Mouse (Mus musculus): ENCODE data around the gene Gm7075. TPM values are rescaled to one million over a fixed set of nuclear protein-coding genes. Genes with fewer than 3 reads are reported as not detected.

Gene Gm7075
- polyA plus RNA-seq, 1 experiment from 2014 or later, result not detected

DNA sequence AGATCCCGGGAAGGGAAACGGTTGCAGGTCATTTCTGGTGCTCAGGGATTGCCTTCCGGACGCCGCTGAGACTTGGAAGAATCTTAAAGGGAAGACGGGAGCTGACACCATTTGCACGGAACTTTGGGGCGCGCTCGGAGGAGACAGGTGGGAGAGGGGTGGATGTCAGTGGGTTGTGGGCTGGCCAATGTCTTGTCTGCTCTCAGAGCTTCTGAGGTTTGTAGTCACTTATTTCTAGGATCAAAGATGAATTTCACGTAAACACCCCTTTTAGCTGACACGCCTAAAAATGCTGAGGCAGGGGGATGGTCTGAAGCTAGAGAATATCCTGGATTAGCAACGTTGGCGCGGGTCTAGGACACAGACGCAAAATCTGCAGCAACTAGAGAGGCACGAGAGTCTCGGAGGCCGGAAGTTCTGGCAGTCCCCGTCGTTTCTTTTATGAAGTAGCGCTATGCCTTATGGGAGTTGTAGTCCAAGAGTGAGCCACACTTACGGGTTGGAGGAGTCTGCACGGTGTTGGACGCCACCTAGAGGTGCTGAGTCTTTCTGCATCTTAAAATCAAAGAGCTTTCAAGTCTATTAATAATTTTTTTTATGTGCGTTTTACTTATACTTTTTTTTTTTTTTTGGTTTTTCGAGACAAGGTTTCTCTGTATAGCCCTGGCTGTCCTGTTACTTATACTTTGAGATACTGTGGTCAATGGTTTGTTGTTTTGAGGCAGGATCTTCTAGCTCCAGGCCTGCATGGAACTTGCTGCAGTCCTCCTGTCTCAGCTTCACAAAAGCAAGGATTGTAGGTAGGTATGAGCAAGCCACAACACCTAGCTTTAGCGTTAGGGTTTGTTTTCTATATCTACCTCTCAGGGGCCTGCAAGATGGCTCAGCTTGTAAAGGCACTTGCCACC, 39.0 kb downstream of the Gm7075 start, which contains the start of gene Dnajc12:
Gene Dnajc12 (plus strand): TSS at position 72 of the 908 bp plus-strand sequence.
- under 1% methylated on average over 28 of the region's 28 CpGs for WGBS
- no peaks in the 10 kb centered on the region for H3K36me3 ChIP-seq
- peak within 1 kb of the TSS; percentile 92 for H3K4me2 ChIP-seq
- H3K9ac ChIP-seq (replicated peaks), result peak within 1 kb of the TSS; percentile 60
- H3K9me3 ChIP-seq (replicated peaks), result no peaks in the 10 kb centered on the region
- peak; percentile 93 for ATAC-seq (ENCODE audit: low FRiP score)
- peak within 1 kb of the TSS; percentile 71 for H3K27ac ChIP-seq (replicated peaks)
- peak within 1 kb of the TSS; percentile 57 for H3K4me3 ChIP-seq (replicated peaks)
- H3K27me3 ChIP-seq (replicated peaks), result peaks cover 6% of the 10 kb centered on the region; the same call in 1 of the 2 replicates
- H3K4me1 ChIP-seq, result peaks cover 18% of the 10 kb centered on the region

DNA sequence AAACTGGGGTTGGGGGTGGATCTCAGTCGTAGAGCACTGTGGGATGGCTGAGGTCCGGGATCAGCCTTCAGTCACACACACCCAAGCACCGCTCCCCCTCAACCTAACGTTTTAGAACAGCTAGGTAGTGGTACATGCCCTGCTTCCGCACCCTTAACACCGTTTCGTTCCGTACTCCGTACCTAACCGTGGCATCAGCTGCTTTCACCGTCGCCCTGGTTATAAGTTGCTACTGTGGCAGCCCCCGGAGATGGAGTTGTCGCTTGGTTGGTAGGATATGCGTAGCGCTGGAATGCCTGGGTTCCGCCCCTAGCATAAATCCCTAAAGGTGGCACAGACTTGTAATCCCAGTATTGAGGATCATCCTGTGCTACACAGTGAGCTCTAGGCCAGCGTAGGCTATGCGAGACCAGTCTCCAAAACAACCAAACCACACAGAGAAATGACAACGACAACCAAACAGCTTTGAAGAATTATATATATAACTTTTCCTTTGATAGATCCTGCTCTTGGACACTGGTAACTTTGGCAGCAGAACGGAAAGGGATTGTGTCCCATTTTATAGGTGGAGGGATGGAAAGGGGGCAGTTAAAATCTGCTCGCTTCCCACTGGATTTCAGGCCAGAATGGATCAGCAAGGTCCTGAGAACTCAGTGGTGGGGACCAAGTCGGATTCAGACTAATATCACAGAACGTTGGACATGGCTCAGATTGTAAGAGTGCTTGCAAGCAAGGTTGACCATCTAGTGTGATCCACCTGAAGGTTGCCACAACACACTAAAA, 39.9 kb downstream of the Gm7075 start, which contains the start of gene Sirt1:
Gene Sirt1 (minus strand): TSS at position 207 of the 783 bp plus-strand sequence.
- WGBS, result 7% methylated on average over 24 of the region's 24 CpGs
- no peak; the same call in 1 of the 2 replicates for ATAC-seq (ENCODE audit: low FRiP score)
- peak within 1 kb of the TSS; percentile 60 for H3K9ac ChIP-seq (replicated peaks)

DNA sequence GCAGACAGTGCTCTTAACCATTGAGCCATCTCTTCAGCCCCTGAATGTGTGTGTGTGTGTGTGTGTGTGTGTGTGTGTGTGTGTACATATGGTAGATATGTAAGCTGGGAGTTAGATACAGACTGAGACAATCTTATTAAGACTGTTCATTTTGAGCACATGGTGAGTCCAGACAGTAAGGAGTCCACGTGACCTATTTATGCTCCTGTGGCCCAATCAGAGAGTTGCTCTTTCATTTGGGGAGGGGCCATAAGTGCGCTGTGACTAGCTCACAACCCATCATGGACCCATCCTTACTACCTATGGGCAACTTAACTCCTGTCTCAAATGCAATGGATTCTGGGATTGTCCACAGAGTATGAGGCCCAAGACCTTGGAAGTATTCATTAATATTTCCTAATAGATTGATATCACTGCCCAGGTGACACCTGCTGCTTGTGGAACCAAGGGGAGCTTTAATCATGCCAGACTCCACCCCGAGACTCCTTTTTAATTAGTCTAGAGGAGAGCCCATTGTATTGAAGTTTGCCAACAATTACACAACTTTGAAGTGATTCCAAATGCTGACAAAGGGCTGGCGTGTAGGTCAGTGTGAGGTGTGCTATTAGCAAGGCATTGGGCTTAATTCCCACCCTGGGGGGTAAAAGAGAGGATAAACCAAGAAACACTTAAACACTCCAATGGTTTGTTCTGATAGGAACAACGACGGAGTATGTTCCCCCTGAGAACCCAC, 42.5 kb downstream of the Gm7075 start:
- H3K4me2 ChIP-seq, result no peak overlapping the region
- WGBS, result 73% methylated on average over 6 of the region's 6 CpGs

More for the DNA sequence above, 39.9 kb downstream of the Gm7075 start, which contains the start of gene Sirt1:
- Histone ChIP-seq H3K27me3 (replicated peaks) (peaks cover 6% of the 10 kb centered on the region; the same call in 1 of the 2 replicates), H3K36me3 (no peaks in the 10 kb centered on the region), H3K4me3 (replicated peaks) (peak within 1 kb of the TSS; percentile 57), H3K27ac (replicated peaks) (peak within 1 kb of the TSS; percentile 71), H3K4me1 (peaks cover 14% of the 10 kb centered on the region), H3K4me2 (peak within 1 kb of the TSS; percentile 92), H3K9me3 (replicated peaks) (no peaks in the 10 kb centered on the region)

DNA sequence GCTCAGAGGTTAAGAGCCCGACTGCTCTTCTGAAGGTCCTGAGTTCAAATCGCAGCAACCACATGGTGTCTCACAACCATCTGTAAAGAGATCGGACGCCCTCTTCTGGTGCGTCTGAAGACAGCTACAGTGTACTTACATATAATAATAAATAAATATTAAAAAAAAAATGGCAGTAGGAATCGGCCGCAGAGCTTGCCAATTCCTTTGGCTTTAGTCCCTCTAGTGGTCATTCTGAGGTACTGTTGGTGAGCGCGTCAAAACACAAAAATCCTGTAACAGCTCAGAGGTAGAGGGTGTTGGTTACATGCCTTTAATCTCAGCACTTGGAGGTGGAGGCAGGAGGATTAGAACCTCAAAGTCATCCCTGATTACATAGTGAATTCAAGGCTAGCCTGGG, 44.1 kb downstream of the Gm7075 start:
- H3K36me3 ChIP-seq, result no peaks in the 10 kb centered on the region
- peaks cover 6% of the 10 kb centered on the region; the same call in 1 of the 2 replicates for H3K27me3 ChIP-seq (replicated peaks)
- no peak overlapping the region for H3K9ac ChIP-seq (replicated peaks)
- peak overlapping the region; percentile 23; the same call in 1 of the 2 replicates for H3K4me2 ChIP-seq
- no peaks in the 10 kb centered on the region for H3K9me3 ChIP-seq (replicated peaks)
- no peak for ATAC-seq (ENCODE audit: low FRiP score)
- 18% methylated on average over 9 of the region's 9 CpGs for WGBS
- H3K4me1 ChIP-seq, result peaks cover 9% of the 10 kb centered on the region
- no peak overlapping the region for H3K27ac ChIP-seq (replicated peaks)
- H3K4me3 ChIP-seq (replicated peaks), result no peak overlapping the region

More for the DNA sequence above, 42.5 kb downstream of the Gm7075 start:
- ATAC-seq (ENCODE audit: low FRiP score), result no peak
- Histone ChIP-seq H3K27ac (replicated peaks) (no peak overlapping the region), H3K36me3 (no peaks in the 10 kb centered on the region), H3K27me3 (replicated peaks) (peaks cover 6% of the 10 kb centered on the region; the same call in 1 of the 2 replicates), H3K9me3 (replicated peaks) (no peaks in the 10 kb centered on the region), H3K9ac (replicated peaks) (no peak overlapping the region), H3K4me1 (peaks cover 9% of the 10 kb centered on the region), H3K4me3 (replicated peaks) (no peak overlapping the region)

DNA sequence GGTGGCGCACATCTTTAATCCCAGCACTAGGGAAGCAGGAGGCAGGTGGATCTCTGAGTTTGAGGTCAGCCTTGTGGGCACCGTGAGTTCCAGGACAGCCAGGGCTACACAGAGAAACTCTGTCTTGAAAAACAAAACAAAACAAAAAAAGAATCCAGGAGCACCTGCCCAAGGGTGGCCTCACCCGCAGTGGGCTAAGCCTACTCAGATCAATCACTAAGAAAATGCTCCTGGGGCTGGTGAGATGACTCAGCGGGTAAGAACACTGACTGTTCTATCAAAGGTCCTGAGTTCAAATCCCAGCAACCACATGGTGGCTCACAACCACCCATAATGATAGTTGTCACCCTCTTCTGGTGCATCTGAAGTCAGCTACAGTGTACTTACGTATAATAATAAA, 45.3 kb downstream of the Gm7075 start:
- 91% methylated on average over 5 of the region's 5 CpGs for WGBS

More for the DNA sequence above, 45.3 kb downstream of the Gm7075 start:
- Histone ChIP-seq H3K27ac (replicated peaks) (no peak overlapping the region), H3K27me3 (replicated peaks) (peaks cover 6% of the 10 kb centered on the region; the same call in 1 of the 2 replicates), H3K9ac (replicated peaks) (no peak overlapping the region), H3K4me2 (no peak overlapping the region), H3K4me3 (replicated peaks) (no peak overlapping the region), H3K36me3 (no peaks in the 10 kb centered on the region), H3K9me3 (replicated peaks) (no peaks in the 10 kb centered on the region), H3K4me1 (peaks cover 2% of the 10 kb centered on the region)
- no peak for ATAC-seq (ENCODE audit: low FRiP score)

Other genes starting within 250 kb of the Gm7075 start
- gene Mypn, start 217.8 kb downstream of the Gm7075 start, polyA plus RNA-seq (2015; fragmentation: Nextera tagmentation; extraction: Ambion mirVana), result 1.1 and 1.8 TPM in 2 replicates
- 23.7 and 27.0 TPM in 2 replicates for gene Herc4, start 178.0 kb downstream of the Gm7075 start, polyA plus RNA-seq (2015; fragmentation: Nextera tagmentation; extraction: Ambion mirVana)
- 4.4 and 4.7 TPM in 2 replicates for gene Sirt1, start 40.1 kb downstream of the Gm7075 start, polyA plus RNA-seq (2015; fragmentation: Nextera tagmentation; extraction: Ambion mirVana)
- gene Dnajc12, start 39.3 kb downstream of the Gm7075 start, polyA plus RNA-seq (2015; fragmentation: Nextera tagmentation; extraction: Ambion mirVana), result 25.4 and 27.5 TPM in 2 replicates
- gene Ctnna3, start 8.3 kb upstream of the Gm7075 start, polyA plus RNA-seq (2015; fragmentation: Nextera tagmentation; extraction: Ambion mirVana), result 7.9 and 9.5 TPM in 2 replicates